Mouse (Mus musculus): ENCODE results near the gene Tnfsfm13.
"Not testable (repeated sequence)": the region's sequence is repeated elsewhere in the genome, so short reads cannot be mapped to it uniquely, and the experiment has no call there.

Gene Tnfsfm13

DNA sequence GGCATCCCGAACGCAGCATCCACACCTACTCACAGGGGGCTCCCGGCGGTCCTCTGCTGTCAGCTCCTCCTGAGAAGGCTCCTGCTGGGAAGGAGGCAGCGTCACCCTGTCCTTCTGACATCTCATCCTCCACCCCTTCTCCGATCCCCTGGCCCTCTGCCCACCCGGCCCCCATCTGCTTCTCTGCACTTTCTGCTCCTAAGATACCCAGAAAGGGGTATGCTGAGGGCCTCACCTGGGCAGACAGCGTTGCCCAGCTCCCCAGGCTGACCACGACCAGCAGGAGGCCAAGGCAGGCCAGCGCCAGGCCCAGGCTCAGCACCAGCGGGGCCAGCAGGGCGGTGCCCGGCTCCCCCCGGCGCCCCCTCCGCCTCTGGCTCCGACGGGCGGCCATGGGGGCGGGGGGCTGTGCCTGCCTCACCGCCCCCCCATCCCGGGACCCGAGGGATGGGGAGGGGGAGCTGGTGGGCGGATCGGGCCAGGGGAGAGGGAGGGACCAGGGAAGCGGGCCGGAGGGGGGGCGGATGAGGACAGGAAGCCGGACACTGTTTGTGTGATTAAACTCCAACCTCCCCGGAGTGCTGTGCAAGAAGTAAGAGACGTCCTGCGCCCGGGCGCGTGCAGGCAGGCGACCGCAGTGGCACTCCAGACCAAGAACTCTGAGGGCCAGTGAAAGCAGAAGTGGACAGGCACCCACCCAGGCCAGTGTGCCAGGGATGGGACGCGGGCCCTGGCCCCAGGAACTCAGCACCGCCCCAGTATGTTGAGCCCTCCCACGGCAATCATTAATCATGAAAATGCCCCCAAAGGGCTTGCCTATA is at the start of gene Tnfsfm13, which contains the start of gene Tnfsf12:
Tnfsfm13 (minus strand) TSS at position 738 of the 821 bp plus-strand sequence.
Tnfsf12 (minus strand) TSS at position 489 of the 821 bp plus-strand sequence.
- DNase-seq = peak; percentile 52

DNA sequence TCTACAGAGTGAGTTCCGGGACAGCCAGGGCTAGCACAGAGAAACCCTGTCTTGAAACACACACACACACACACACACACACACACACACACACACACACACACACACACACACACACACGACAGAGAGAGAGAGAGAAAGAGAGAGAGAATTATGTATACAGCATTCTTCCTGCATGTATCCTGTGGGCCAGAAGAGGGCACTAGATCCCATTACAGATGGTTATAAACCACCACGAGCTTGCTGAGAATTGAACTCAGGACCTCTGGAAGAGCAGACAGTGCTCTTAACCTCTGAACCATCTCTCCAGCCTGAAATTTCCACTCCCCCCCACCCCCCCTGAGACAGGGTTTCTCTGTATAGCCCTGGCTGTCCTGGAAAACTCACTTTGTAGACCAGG is 35.5 kb upstream of the Tnfsfm13 start:
- DNase-seq = not testable (repeated sequence)

DNA sequence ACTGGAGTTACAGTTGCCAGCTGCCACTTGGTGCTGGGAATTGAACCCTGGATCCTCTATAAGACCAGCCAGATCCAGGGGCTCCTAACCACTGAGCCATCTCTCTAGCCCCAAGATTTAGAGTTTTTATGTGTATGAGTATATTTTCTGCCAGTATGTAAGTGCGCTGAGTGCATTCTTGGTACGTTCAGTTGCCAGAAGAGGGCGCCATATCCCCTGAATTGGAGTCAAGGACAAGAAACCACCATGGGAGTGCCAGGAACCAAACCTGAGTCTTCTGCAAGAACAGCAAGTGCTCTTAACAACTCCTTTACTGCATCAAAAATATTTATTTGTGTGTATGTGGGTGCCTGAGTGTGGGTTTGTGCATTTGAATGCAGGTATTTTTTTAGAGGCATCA is 33.2 kb upstream of the Tnfsfm13 start:
- DNase-seq = no peak

DNA sequence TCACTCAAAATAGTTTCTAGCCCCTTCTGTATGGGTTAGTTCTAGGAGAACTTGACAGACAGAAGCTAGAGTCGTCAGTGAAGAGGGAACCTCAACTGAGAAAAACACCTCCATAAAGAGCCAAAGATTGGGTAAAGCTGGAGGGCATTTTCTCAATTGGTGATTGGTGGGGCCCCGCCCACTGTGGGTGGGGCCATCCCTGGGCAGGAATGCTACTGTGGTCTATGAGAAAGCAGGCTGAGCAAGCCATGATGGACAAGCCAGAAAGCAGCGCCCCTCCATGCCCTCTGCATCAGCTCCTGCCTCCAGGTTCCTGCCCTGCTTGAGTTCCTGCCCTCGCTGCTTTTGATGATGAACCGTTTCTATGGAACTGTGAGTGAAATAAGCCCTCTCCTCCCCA is 30.1 kb upstream of the Tnfsfm13 start:
- DNase-seq = no peak

DNA sequence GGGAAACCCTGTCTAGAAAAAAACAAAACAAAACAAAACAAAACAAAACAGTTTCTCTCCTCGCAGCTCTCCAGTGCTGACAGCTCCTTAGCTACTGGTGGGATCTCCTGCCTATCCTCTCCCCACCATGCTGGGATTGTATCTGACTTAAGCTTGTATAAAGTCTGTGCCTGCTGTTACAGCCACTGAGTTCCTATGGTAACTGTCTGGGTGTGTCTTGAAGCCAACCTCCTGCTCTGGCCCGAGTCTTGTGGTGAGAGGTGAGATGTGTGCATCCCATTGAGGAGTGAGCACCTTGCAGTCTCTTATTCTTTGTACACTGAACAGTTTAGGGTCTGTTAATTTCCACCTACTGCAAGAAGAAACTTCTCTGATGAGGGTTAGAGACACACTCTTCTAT is 27.2 kb upstream of the Tnfsfm13 start:
- no peak for DNase-seq

DNA sequence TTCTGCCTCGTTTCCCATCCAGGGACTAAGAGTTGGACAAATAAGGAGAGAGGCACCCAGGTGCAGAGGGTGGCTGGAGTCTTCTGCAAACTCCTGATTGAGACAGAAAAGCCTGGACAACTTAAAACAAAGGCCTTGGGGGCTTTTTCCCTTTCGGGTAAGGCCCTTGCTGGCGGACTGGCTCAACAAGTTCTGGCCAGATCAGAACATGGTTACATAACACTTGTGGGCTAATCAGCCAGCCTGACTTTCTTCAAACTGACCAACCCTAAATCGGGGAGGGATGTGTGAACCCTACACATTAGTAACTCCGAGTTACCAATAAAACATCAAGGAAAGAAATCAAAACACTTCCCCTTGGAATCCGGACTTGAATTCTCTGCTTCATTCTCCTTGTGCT is 25.0 kb upstream of the Tnfsfm13 start:
- no peak for DNase-seq

DNA sequence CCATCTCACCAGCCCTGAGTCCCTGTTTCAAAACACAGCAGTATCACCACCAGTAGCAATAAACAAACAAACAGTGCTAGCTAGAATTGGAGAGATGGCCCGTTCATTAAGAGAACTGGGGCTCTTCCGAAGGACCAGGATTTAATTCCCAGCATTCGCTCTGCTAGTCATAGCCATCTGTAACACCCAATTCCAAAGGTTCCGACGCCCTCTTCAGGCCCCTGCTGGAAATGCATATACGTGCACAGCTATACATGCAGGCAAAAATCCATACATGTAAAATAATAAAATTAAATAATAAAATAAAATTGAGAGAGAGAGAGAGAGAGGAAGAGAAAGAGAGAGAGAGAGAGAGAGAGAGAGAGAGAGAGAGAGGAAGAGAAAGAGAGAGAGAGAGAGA is 23.5 kb upstream of the Tnfsfm13 start:
- no peak for DNase-seq

DNA sequence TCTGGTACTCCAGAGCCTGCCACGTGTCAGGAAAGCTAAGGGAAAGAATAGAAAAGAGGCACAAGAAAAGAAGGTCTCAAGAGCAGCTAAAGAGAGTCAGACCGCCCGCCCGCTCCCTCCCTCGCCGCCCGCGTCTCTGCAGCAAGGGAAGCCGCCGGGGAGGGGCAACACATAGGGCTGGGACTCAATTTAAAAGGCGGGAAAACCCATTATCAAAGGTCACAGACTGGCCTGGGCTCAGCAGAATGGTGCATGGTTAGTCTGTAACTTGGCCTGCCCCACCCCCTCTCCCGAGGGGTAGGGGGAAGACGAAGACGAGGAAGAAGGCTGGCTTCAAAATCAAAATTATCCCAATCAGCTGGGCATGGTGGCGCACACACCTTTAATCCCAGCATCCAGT is 22.8 kb upstream of the Tnfsfm13 start:
- DNase-seq = no peak

DNA sequence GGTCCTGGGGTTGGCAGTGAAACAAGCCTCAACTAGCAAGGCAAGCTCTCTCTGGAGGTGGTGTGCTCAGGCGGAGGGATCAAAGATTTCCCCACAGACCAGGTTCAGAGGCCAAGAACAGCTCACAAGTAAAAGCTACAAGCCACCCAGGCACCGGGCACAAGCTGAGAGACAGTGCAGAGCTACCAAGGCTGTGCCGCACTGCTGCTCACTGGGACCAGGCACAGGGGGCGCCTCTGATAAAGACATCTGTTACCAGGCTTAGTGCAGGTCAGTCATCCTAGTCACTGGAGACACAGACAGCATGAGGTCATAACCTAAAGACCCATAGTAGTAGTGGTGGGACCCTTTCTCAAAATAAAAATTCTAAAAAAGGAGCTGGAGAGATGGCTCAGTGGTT is 21.1 kb upstream of the Tnfsfm13 start:
- no peak for DNase-seq

DNA sequence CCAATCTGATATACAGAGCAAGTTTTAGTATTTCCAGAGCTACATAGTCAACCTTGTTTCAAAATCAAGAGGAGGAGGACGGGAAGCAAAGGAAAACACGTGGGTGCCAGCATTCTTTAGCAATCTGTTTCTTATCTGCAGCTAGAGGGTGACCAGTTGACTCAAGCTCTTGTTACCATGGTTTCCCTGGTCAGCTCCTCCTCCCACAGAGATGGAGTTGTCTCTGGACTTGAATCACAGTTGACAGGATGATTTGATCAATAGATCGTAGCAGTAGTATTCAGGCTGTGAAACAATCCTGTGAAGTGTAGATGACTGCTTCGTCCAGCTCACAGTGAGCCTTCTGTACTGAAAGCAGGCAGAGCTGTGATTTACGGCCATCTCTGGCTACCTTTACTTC is 20.0 kb upstream of the Tnfsfm13 start:
- DNase-seq = no peak

DNA sequence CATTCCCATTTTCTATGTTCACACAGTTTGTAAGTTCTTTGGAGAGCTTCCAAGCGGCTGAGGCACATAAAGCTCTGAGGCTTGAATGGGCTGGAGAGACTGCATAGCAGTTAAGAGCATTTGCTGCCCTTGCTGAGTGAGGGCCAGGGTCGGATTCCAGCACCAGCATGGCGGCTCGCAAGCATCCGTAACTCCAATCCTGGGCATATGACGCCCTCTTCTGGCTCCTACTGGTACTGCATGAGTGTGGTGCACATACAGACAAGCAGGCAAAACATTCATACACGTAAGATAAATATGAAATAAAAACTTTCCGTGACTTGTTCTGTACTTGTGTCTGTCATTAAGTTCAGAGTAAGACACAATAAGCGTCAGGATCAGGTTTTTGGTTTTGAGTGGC is 19.6 kb upstream of the Tnfsfm13 start:
- DNase-seq = peak; percentile 30

DNA sequence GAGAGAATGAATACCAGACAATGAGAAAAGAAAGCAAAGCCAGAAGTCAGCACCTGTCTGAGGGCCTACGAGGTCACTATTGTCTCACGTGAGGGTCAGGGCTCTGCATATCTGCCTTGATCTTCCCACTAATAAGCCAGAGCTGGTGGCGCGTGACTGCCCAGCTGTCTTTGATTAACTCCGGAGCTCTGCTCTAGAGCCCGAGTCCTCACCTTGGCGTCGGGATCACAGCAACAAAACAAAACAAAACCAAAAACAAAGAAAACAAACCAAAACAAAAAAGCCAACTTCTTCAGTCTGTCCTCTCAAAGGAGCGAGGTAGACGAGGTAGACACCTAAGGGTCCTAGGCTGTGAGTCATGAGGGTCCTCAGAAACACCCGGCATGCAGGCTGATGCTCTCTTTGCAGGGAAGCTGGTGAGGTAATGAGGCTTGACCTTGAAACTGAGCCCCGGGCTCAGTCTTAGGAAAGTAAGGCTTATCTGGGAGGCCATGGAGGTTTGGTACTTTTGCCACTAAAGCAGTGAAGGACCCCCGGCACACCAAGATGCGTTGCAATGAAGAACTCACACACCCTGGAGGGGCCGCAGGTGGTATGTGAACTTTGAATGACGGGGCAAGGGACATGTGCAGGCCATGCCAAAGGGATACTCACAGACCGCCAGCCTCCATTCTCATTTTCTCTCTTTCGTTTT is 18.9 kb upstream of the Tnfsfm13 start:
- DNase-seq = no peak

DNA sequence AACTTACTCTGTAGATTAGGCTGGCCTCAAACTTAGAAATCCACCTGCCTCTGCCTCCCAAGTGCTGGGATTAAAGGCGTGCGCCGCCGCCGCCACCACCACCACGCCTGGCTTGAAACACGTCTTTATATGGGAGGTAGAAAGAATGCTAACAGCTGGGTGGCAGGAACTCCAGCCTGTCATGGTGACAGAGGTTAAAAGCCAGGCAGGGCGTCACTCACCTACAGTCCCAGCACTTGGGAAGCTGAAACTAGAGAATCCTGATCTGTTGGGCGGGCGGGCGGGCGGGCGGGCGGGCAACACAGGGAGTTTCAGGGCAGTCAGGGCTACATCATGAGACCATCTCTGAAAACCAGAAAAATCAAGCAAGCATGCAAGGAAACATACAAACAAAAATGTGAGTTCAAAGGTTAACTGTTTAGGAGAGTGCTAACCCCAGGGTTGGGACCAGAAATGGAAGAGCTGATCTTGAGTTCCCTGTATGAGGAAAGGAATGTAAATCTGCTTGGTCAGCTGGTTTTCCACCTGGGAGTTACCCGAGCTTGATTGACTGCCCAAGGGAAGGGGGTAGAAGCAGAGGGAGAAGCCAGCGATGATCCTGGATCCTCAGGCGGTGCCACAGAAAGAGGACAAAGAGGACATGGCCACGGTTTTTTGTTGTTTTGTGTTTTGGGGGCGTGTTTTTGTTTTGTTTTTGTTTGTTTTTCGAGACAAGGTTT is 17.2 kb upstream of the Tnfsfm13 start:
- no peak for DNase-seq

DNA sequence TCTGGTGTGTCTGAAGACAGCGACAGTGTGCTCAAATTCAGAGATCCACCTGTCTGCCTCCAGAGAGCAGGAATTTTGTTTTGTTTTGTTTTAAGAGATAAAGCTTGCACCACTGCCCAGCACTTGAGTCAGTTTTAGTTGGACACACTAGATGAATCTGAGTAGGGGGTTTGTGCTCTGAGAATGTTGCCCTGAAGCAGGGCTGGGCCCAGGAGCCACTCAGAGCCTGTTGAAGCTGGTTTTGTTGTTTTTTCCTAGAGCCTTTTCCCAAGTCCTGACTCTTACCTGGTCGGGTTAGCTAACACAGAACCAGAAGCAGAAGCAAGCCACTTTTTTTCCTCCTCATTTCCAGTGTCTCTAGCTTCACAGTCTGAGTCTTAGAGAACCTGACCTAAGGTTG is 15.2 kb upstream of the Tnfsfm13 start:
- DNase-seq = no peak

DNA sequence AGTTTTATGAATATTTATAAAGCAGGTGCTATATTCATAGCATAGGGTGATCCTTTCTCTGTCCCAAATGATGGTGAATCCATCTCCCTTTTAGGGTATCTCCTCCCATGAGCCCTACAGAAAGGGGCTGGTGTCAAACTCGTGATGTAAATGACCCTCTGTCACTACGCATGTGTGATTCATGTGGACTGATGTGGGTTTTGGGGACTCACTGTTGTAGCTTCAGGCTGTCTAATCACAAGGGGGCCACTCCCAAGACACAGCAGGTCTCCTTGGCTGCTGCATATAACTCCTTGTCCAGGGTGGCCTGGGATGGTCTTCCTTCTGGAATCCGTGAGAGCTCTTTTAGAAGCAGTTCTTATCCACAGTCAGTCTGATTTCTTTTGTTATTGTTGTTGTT is 14.6 kb upstream of the Tnfsfm13 start:
- DNase-seq = no peak

DNA sequence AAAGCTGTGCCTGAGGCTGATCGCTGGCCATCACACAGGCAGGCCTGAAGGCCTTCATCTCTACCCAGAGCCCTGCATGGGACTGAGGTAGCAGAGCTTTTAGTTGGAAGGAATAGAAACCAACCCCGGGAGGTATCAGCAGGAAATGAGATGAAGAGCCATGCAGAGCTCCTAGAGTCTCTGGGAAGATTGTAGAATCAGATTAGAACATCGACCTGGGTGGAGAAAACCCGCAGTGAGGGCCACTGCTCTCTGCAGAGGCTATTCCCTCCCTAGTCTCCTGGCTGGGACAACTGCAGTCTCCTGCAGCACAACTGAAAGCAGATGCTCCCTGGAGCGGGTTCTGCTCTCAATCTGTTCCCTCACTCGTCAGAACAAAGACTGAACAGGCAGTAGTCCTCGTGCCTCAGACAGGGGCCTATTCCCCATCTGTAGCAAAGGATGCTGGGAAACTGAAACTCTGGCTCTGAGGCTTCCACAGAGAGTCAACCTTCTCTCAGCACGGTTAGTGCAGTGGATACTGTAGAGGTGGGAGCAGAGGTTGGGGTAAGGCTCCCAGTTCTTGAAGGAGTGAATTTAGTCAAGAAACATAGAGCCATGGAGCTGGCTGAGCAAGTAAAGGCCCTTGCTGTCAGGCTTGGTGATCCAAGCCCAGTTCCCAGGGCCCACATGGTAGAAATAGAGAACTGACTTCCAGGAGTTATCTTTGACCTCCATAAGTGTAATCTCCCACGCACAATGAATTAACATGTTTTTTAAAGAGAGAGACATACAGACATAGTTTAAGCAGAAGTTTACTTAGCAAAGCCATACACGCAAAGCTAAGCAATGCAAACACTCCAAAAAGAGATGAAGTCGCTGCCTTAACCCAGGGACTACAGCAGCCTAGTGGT is 13.9 kb upstream of the Tnfsfm13 start:
- DNase-seq = no peak

DNA sequence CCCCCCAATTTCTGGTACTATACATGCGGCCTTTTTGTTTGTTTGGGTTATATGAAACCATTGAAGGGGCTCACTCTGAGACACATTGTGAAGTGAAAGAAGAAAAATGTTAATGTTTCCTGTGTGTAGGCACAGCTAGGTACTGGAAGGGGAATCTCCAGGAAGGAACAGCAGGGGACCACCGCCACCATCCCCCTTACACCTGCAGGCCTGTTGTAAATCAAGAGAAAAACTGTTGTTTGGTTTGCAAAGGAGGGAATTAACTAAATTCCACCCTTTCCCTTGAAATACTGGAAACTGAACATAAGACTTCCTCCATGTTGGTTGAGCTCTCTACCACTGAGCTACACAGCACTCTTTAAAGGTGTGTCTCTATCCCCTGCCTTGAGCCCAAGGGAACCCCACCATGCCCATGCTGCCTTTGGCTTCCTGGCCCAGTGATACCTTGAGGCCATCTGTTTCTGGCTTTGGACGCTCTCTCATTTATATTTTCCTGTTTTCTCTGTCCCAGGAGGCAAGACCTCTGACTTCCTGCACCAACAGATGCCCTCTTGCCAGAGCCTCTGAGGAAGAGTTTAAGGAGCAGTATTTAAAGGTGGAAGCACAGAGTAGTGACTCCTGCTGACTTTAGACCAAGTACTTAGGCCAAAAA is 12.8 kb upstream of the Tnfsfm13 start:
- no peak for DNase-seq

DNA sequence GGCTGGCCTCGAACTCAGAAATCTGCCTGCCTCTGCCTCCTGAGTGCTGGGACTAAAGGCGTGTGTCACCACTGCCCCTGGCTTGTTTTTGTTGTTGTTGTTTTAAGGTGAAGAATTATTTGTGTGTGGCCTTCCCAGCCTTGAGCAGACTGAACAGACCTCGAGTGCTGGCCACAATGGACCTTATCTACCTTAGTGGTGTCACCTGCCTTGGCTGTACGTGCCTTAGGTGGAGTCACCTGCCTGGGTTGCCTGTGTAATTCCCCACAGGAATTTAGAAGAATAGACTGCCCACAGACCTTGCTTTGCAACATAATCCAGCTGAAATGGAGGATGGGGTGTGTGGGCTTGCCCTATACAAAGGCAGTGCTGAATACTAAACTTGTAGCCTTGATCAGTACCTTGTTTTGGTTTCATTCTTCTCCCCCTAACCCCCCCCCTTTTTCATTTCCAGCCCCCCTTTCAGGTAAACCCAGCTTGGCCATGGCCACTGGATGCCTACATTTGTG is 12.0 kb upstream of the Tnfsfm13 start:
- DNase-seq = no peak

DNA sequence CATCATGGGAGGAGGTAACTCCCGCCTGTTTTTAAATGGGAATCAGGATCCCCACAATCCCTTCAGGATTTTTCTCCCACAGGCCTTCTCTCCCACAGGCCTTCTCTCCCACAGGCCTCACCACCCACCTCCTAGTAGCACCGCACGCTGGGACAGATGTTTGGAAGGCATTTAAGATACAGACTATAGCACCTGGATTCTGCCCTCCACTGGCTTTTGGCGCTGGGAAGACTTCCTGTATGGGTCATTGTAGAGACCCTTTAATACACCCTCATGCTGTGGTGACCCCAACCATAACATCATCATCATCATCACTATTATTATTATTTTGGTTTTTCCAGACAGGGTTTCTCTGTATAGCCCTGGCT is 11.6 kb upstream of the Tnfsfm13 start:
- no peak for DNase-seq

DNA sequence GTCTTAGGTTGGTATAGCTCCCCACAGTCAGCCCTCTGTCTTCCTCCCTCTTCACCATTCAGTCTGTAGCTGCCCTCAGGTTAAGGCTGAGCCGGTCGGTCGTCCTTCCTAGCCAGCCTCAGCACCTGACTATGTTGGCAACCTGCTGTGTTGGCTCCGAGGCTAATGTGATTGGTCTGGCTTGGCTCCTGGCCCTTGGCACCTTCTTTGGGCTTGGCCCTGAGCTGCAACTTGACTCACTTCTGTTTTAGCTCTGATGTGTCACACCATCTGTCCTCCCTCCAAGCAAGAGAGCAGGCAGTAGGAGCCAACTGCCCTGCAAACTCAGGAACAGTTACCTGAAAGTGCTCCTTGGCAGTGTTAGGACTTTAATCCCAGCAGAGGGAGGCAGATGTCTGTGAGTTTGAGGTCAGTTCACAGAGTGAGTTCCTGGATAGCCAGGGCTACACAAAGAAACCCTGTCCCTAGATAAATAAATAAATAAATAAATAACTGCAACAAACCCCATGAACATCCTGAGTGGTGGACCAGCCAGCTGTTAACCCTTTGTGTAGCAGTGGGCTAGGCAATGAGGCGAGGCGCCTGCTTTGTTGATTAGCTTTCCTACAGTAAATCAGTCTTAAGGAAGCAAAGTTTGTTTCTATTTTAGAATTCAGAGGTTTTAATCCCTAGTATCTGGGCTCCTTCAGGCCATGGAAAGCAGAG is 11.0 kb upstream of the Tnfsfm13 start:
- no peak for DNase-seq

DNA sequence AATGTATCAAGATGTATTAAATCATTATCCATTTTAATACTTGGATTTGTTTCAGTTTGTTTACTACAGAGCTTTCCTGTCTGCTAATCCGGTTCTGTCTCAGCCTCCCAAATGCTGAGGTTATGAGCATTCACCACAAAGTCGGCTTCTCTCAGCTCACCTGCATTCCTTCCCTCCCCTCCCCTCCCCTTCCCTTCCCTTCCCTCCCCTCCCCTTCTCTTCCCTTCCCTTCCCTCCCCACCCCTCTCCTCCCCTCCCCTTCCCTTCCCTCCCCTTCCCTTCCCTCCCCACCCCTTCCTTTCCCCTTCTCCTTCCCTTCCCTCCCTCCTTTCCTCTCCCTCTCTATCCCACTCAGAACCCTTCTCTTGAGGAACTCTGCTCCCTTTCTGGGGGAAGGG is 8.7 kb upstream of the Tnfsfm13 start:
- no peak for DNase-seq

Data from right cerebral cortex, postnatal 14 days (tissue).